Mouse (Mus musculus) brain, embryonic 14.5 days (tissue): ENCODE measurements around the gene Cmtm4. TPM values are rescaled to one million over a fixed set of nuclear protein-coding genes. Genes with fewer than 3 reads are reported as not detected.

Source experiments
- DNase-seq: peaks from one replicate; pipeline ENCODE4 v3.0.0-alpha.2; 2011; ENCODE audit warnings: low read depth
- CTCF ChIP-seq: fragments of 200-500 bp; IDR thresholded peaks from 2 replicates; pipeline ENCODE4 v1.5.1; 2012; ENCODE audit warnings: inconsistent platforms, mild to moderate bottlenecking, moderate library complexity, borderline replicate concordance; ENCODE audit not compliant: insufficient read depth, insufficient read length; ENCODE audit errors: extremely low read depth
- POLR2A ChIP-seq: fragments of 200-500 bp; IDR thresholded peaks from 2 replicates; pipeline ENCODE4 v1.6.1; 2012; ENCODE audit warnings: mild to moderate bottlenecking, inconsistent platforms, borderline replicate concordance; ENCODE audit not compliant: poor library complexity, insufficient read depth, insufficient read length, severe bottlenecking; ENCODE audit errors: extremely low read depth
- polyA plus RNA-seq: library from polyadenylated mRNA; depleted of rRNA; stranded (reverse); fragments of >200 nt; gene quantifications from 2 replicates; pipeline ENCODE4 v1.2.3, GENCODE M21; 2012

The Cmtm4 gene
- polyA plus RNA-seq, 1 experiment = 20.8 TPM

DNA sequence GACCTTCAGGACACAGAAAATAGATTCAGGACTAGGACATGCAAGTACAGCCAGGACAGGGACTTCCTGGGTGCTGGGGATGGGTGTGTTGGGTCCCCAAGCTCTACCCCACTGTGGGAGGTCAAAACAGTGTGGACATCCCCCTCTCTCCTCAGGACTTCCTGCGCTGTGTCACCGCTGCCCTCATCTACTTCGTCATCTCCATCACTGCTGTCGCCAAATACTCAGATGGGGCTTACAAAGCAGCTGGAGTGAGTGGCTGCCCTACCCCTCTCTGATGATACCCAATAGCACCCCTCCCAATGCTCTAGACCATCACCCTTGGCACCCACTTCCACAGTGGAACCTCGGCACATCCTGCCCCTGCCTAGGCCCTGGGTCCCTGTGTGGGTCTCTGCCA, 51.0 kb downstream of the Cmtm4 start:
- TF ChIP-seq POLR2A = no peak
- no peak for TF ChIP-seq CTCF

DNA sequence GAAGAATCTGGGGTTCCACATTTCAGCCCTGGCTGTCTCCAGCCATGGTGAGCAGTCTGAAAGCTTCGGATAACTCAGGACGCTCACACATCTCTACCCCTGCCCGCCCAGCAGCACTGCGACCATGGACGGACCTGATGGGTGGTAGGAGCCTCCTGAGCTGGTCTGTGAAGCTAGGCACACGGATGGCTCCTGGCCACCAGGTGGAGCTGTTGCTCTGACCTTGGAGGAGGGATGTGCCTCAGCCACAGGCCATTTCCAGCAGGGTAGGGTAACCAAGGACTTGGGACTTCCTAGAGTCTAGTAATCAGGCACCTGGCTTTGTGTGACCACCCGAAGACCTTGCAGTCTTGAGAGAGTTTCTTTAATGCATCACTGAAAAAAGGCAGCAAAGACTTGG, 51.6 kb downstream of the Cmtm4 start:
- peak; percentile 91 for DNase-seq
- TF ChIP-seq POLR2A = no peak
- peak; percentile 95 for TF ChIP-seq CTCF

More for the DNA sequence above, 51.0 kb downstream of the Cmtm4 start:
- no peak for DNase-seq

DNA sequence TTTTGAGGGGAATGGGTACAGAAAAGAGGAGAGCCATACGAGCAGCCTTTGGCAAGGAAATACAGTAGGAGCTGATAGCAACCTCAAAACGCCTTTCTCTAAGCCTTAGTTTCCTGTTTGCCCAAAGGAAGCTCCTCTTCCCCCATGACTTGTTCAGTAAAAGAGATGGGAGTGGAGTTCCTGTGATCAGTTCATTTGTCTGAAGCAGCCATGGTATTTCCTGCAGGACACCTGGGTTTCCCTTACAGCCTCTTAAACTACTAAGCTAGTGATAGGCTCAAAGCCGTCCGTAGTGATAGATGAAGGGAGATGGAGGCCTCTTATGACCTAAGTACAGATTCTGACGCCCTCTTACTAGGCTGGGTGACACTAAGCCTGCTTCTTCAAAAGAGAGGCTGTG, 53.2 kb downstream of the Cmtm4 start:
- TF ChIP-seq POLR2A (no peak), CTCF (no peak)
- no peak for DNase-seq

DNA sequence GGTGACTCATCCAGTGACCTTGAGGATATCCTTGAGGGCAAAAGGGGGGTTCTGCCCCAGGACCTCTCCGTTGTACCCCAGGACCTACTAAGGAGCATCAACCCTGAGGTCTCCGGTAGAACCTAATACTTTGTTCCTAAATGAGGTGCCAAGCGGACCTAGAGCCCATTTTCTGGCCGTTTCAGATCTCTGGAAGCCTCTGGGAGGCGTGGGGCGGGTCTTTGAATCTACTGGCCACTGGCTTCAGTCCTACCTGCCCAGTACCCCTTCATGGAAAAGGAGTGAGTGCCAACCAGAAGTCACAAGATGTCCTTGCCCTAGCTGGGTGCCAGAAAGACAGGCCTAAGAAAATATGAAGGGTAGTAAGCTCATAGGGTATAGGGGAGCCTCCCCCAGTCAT, 53.9 kb downstream of the Cmtm4 start:
- no peak for DNase-seq
- TF ChIP-seq POLR2A (no peak), CTCF (no peak)

DNA sequence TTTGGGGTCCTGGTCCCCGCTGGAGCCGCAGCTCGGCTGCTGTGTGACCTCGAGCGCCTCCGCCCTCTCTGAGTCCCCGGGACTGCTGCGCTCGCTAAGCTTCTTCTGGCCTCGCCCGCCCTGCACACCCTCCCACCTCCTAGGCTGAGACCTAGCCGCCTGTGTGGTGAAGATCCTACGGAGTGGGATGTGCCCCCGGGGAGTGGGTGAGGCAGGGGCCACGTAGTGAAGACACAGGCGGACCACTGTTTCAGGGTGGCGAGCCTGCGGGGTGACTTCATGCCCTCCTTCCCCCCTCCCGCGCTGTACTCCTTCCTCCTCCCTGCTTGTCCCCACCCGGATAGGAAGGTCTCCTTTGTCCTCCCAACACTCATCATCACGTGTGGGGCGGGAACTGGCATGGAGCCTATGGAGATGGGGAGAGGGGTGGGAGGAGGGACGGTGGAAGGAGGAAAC, 54.5 kb downstream of the Cmtm4 start:
- no peak for TF ChIP-seq CTCF
- TF ChIP-seq POLR2A = peak; percentile 23; the same call in 1 of the 2 replicates
- peak; percentile 87 for DNase-seq

DNA sequence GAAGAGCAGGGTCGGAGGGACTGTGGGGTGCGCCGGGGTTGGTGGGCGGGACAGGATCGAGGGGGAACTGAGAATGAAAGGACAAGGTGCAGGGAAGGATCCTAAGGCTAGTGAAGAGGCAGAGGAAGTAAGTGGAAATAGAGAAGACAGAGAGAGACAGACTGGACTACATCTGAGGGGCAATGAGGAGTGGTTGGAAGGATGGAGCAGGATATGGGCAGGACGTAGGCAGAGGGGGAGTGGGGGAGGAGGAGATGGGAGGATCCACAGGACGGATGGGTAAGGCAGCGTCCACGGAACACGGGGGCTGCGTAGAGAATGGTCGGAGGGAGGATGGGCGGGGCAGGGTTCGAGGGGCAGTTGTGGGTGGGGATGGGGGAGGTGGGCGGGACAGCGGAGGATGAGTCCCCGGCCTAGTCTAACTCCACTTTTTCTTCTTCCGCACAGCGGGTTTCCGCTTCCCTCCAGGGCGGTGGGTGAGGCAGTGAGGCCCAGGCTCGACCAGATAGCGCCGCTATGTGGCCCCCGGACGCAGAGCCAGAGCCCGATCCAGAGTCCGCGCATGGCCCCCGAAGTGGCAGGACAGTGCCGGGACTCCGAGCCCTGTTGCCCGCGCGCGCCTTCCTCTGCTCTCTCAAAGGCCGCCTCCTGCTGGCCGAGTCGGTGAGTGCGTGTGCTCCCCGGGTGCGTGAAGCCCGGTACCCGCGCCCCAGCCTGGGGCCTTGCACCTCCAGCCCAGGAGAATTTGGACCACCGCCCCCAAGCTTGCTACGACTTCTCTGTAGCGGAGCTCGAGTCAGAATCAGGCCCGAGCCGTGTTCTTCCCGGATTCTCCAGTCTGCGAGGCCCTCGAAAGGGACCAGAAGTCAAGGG, 55.1 kb downstream of the Cmtm4 start:
- peak; percentile 32; the same call in 1 of the 2 replicates for TF ChIP-seq POLR2A
- peak; percentile 63 for TF ChIP-seq CTCF
- DNase-seq = peak; percentile 81

DNA sequence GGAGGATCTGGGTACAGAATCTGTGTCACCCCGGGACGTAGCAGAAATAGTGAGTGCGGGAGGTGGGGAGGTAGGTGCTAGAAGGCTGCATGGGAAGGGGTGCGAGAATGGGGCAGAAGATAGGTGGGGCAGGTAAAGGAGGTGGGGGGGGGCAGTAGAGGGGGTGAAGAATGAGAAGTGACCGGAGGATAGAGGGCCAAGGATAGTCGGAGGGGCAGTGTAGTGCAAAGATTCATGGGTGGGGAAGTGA, 55.7 kb downstream of the Cmtm4 start:
- DNase-seq = no peak
- no peak for TF ChIP-seq CTCF

DNA sequence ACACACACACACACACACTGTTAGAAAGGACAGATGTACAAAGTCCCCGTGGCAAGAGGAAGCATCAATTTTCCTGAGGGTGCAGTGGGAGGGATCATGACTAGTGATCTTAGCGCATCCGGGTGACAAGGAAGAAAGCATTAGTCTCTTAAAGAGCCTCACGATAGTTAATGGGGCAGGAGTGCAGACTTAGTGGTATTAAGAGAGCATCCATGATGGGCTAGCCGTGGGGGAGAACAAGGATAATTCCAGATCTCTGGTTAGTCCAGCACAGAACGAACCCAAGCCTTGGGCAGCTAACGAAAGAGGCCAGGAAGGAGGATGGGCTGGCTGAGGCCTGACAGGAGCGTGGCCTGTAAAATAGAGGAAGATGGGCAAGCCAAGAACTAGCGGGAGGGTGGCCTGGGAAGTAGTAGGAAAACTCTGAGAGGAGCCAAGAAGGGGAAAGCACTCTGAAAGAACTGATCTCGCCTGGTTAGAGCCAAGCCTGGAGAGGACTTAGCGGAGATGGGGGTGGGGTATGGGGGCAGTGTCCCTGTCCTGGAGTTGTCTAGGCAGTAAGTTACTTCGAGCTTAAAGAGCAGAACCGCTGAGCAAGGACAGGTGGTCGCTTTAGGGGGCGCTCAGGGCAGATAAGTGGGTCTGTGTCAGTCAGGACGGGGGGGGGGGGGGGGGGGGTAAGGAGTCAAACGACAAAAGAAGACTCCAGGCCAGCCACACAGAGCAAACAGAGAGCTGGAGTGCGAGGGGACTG, 56.2 kb downstream of the Cmtm4 start, which contains the start of gene Cmtm3:
TSS of gene Cmtm3 (plus strand) at position 182 of the 754 bp plus-strand sequence.
- DNase-seq = peak; percentile 46
- TF ChIP-seq POLR2A = no peak
- TF ChIP-seq CTCF = no peak

DNA sequence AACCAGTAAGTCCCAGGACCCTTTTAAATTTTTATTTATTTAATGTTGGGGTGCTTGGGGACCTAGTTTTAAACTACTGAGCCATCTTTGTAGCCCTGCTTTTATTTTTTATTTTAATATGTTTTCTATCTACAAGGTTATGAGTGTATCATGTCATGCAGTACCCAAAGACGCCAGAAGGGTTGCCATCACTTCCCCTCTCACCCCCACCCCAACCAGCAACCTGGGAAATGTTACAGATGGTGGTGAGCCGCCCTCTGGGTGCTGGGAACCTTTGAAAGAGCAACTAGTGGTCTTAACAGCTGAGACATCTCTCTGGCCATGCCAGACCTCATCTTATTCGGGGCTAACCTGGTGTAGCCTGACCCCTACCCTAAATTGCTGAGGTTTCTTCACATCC, 57.7 kb downstream of the Cmtm4 start:
- DNase-seq = no peak
- TF ChIP-seq POLR2A (no peak), CTCF (peak; percentile 27; the same call in 1 of the 2 replicates)

DNA sequence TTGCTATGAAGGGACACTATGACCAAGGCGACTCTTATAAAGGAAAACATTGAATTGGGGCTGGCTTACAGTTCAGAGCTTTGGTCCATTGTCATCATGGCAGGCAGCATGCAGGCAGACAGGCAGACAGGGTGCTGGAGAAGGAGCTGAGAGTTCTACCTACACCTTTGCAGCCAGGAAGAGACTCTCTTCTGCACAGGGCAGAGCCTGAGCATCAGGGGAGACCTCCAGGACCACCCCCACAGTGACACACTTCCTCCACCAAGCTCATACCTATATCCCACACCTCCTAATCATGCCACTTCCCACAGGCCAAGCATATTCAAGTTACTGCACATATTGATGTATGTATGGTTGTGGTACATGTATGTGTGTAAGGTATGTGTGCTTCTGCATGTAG, 58.8 kb downstream of the Cmtm4 start:
- no peak for DNase-seq
- no peak for TF ChIP-seq POLR2A
- no peak for TF ChIP-seq CTCF

DNA sequence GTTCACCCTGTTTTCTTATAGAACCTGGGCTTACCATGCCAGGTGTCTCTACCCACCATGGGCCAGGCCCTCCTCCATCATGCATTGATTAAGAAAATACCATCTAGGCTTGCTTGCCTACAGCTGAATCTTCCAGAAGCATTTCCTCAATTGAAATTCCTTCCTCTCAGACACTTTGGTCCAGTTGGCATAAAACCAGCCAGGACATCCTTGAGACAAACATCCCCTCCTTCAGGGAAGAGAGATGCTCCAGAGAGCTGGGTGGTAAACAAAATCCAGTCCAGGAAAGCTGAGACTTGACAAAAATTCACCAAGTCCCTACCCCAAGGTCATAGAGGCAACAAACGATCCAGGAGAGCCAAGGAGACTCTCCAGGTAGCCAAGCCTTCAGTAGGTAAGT, 61.4 kb downstream of the Cmtm4 start:
- no peak for TF ChIP-seq POLR2A

DNA sequence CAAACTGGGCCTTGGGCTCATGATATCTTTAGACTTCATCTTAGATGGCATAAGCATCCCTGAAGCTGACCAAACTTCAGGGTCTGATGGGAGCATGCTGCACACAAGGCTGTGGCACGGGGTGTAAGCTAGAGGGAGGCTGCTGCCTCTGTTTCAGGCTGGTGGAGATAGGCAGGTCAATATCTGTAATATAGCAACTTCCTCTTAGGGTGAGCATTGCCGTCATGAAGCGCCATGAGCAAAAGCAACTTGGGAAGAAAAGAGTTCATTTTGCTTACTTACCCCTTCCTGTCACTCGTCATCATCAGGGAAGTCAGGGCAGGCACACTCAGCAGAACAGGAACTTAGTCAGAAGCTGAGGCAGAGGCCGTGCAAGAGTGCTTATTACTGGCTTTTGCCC, 61.8 kb downstream of the Cmtm4 start:
- no peak for DNase-seq
- TF ChIP-seq POLR2A = no peak
- no peak for TF ChIP-seq CTCF

More for the DNA sequence above, 61.4 kb downstream of the Cmtm4 start:
- no peak for DNase-seq
